10 mouse cellular contexts compared by ENCODE assay signal in the genomic region with DNA sequence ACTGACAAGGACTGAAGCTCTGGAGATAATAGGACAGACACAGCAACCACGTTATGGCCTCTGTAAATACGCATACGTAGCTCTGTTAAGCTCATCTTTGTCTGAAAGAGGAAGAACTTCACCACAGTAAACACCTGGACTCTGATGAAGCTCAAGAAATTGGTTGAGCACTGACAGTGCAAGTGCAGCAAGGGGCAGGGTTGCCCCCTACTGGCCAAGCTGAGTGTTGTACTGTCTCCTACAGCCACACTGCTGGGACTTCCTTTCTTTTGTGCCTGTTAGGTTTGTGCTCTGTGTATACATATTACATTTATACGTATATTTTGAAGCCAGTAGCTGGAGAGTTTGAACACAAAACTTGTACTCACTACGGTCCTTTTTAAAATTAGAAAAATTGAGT. TPM values are rescaled to one million over a fixed set of nuclear protein-coding genes. Genes with fewer than 3 reads are reported as not detected.
DNase-seq lines count a peak whose midpoint lies in the region; ATAC-seq and TF ChIP-seq lines count a peak whose summit lies in the region.
"Had no signal": no experiment of that assay in that cellular context is flagged by ENCODE, and none has a peak within 500 bp of the region (broad histone marks: within the 10 kb centered on the region; RNA-seq: fewer than 3 reads in every experiment).

No protein-coding gene starts in this region.

- no peaks in the 10 kb centered on the region for H3K9me3 ChIP-seq in liver, embryonic 11.5 days (ENCODE audit: control insufficient read depth, low read length)
- H3K9me3 ChIP-seq in MEL (replicated peaks; ENCODE audit: insufficient read depth, low read length) = no peaks in the 10 kb centered on the region
- H3K9me3 ChIP-seq: midbrain, embryonic 12.5 days had no signal

- no peak overlapping the region for H3K4me2 ChIP-seq in liver, embryonic 11.5 days
- H3K4me2 ChIP-seq: midbrain, embryonic 12.5 days had no signal

- no peak overlapping the region for H3K4me3 ChIP-seq in liver, embryonic 11.5 days (ENCODE audit: low read depth, low read length)
- H3K4me3 ChIP-seq in MEL (ENCODE audit: control insufficient read depth in 1 of 2, insufficient read depth in 1 of 2, low read depth in 2 of 2, low read length in 2 of 2) = no peak overlapping the region
- H3K4me3 ChIP-seq in embryonic fibroblast, embryonic 13.5 days (ENCODE audit: insufficient read depth, low read length) = no peak overlapping the region
- H3K4me3 ChIP-seq: midbrain, embryonic 12.5 days had no signal

- H3K9ac ChIP-seq in liver, embryonic 11.5 days (ENCODE audit: low read depth, low read length) = no peak overlapping the region
- no peak overlapping the region for H3K9ac ChIP-seq in MEL (ENCODE audit: control insufficient read depth, low read depth, low read length, poor library complexity, severe bottlenecking)
- H3K9ac ChIP-seq: midbrain, embryonic 12.5 days had no signal

- TF ChIP-seq POLR2A in MEL (IDR thresholded peaks at IDR 0.05; ENCODE audit: control insufficient read depth in 1 of 2, insufficient read depth in 1 of 2, low read depth in 1 of 2, low read length in 2 of 2, poor library complexity in 1 of 2) = no peak
- no peak for TF ChIP-seq POLR2A in embryonic fibroblast, embryonic 13.5 days (IDR thresholded peaks at IDR 0.05; ENCODE audit: low read depth, low read length)

- no peak overlapping the region for H3K27ac ChIP-seq in liver, embryonic 11.5 days (ENCODE audit: low read depth, low read length)
- H3K27ac ChIP-seq in MEL (ENCODE audit: control insufficient read depth, low read depth, low read length) = no peak overlapping the region
- no peak overlapping the region for H3K27ac ChIP-seq in embryonic fibroblast, embryonic 13.5 days (ENCODE audit: insufficient read depth, low read length)
- H3K27ac ChIP-seq: midbrain, embryonic 12.5 days had no signal

- TF ChIP-seq RAD21 in MEL (IDR thresholded peaks at IDR 0.05; ENCODE audit: low read depth, low read length) = peak; percentile 14

- H3K79me2 ChIP-seq in MEL (ENCODE audit: control insufficient read depth, insufficient read depth, low read length, poor library complexity) = no peaks in the 10 kb centered on the region

- H3K36me3 ChIP-seq in liver, embryonic 11.5 days (ENCODE audit: control insufficient read depth, insufficient read depth, low read length) = no peaks in the 10 kb centered on the region
- H3K36me3 ChIP-seq in MEL (ENCODE audit: control insufficient read depth in 1 of 2, insufficient read depth in 2 of 2, low read length in 2 of 2) = no peaks in the 10 kb centered on the region
- H3K36me3 ChIP-seq: midbrain, embryonic 12.5 days had no signal

- peak; percentile 7 to 8 for DNase-seq in cerebellum, postnatal 36 days
- DNase-seq in cerebellum, adult 9-10 months = no peak
- DNase-seq in liver (peak; percentile 17), MEL (ENCODE audit: low read depth, low spot score) (peak; percentile 9)
- DNase-seq in liver, embryonic 11.5 days (ENCODE audit: low spot score) = no peak
- peak; percentile 22 for DNase-seq in right cerebral cortex, postnatal 14 days
- DNase-seq in thymus, adult 18-20 months = no peak

- no peak for ATAC-seq in liver, embryonic 11.5 days (replicated peaks; ENCODE audit: low FRiP score)

- WGBS in liver, embryonic 11.5 days = 39% methylated on average over 5 of the region's 5 CpGs

- TF ChIP-seq CTCF in MEL (IDR thresholded peaks at IDR 0.05 in 2 of 3, conservative IDR thresholded peaks at IDR 0.05 in 1 of 3; ENCODE audit: control insufficient read depth in 1 of 3, insufficient read depth in 1 of 3, low read depth in 2 of 3, low read length in 3 of 3, poor library complexity in 1 of 3, severe bottlenecking in 1 of 3) = peak; percentile 30 to 56 (median 44)
- TF ChIP-seq CTCF in embryonic fibroblast, embryonic 13.5 days (IDR thresholded peaks at IDR 0.05; ENCODE audit: borderline replicate concordance, insufficient read depth, low read length) = peak; percentile 46; the same call in 1 of the 2 replicates

- TF ChIP-seq EP300 in MEL (IDR thresholded peaks at IDR 0.05; ENCODE audit: low read depth in 1 of 2, low read length in 2 of 2) = no peak

- no peaks in the 10 kb centered on the region for H3K4me1 ChIP-seq in liver, embryonic 11.5 days (replicated peaks; ENCODE audit: control insufficient read depth, insufficient read depth, low read length)
- H3K4me1 ChIP-seq in MEL (ENCODE audit: control insufficient read depth in 1 of 2, insufficient read depth in 2 of 2, low read length in 2 of 2) = no peaks in the 10 kb centered on the region
- H3K4me1 ChIP-seq in embryonic fibroblast, embryonic 13.5 days (ENCODE audit: control insufficient read depth, insufficient read depth, low read length) = no peaks in the 10 kb centered on the region
- H3K4me1 ChIP-seq: midbrain, embryonic 12.5 days had no signal

- H3K27me3 ChIP-seq in liver, embryonic 11.5 days (replicated peaks; ENCODE audit: control insufficient read depth, insufficient read depth, low read length) = no peaks in the 10 kb centered on the region
- no peaks in the 10 kb centered on the region for H3K27me3 ChIP-seq in MEL (ENCODE audit: control insufficient read depth in 1 of 2, insufficient read depth in 2 of 2, low read length in 2 of 2)
- H3K27me3 ChIP-seq: midbrain, embryonic 12.5 days had no signal

TF ChIP-seq in MEL, 35 proteins besides CTCF, POLR2A, EP300 and RAD21:
- no peak for TF ChIP-seq MXI1 (IDR thresholded peaks at IDR 0.05; ENCODE audit: low read depth, low read length)
- no peak for TF ChIP-seq MAFK (IDR thresholded peaks at IDR 0.05; ENCODE audit: borderline replicate concordance, low read depth, low read length)
- no peak for TF ChIP-seq TBP (IDR thresholded peaks at IDR 0.05; ENCODE audit: low read depth, low read length)
- no peak for TF ChIP-seq USF1 (IDR thresholded peaks at IDR 0.05; ENCODE audit: low read depth, low read length)
- TF ChIP-seq BHLHE40 (IDR thresholded peaks at IDR 0.05; ENCODE audit: borderline replicate concordance, low read depth, low read length) = no peak
- TF ChIP-seq RCOR1 (IDR thresholded peaks at IDR 0.05; ENCODE audit: low read depth, low read length) = no peak
- TF ChIP-seq MYC (IDR thresholded peaks at IDR 0.05; ENCODE audit: low read depth, low read length) = no peak
- no peak for TF ChIP-seq ELF1 (IDR thresholded peaks at IDR 0.05; ENCODE audit: low read depth, low read length)
- TF ChIP-seq ETS1 (IDR thresholded peaks at IDR 0.05; ENCODE audit: low read depth, low read length) = no peak
- TF ChIP-seq ZNF384 (IDR thresholded peaks at IDR 0.05; ENCODE audit: low read depth, low read length) = no peak
- no peak for TF ChIP-seq MYB (IDR thresholded peaks at IDR 0.05; ENCODE audit: low read depth, low read length)
- no peak for TF ChIP-seq NRF1 (IDR thresholded peaks at IDR 0.05; ENCODE audit: insufficient read depth, low read depth, low read length, poor library complexity, severe bottlenecking)
- no peak for TF ChIP-seq UBTF (IDR thresholded peaks at IDR 0.05; ENCODE audit: borderline replicate concordance, insufficient read depth, low read depth, low read length)
- TF ChIP-seq E2F4 (IDR thresholded peaks at IDR 0.05; ENCODE audit: borderline replicate concordance, low read depth, low read length) = no peak
- TF ChIP-seq CHD1 (IDR thresholded peaks at IDR 0.05; ENCODE audit: low read depth, low read length) = no peak
- no peak for TF ChIP-seq TAL1 (IDR thresholded peaks at IDR 0.05; ENCODE audit: low read length)

RNA-seq across cellular contexts. Expression of a gene that starts 26.6 kb away (rescaled TPM):
- not detected in 2 replicates for polyA plus RNA-seq in liver, embryonic 11.5 days (2014; fragmentation: Nextera tagmentation; extraction: Ambion mirVana)
- not detected in 2 replicates for total RNA-seq in MEL (2012; rRNA removed)
- not detected for polyA plus RNA-seq in MEL (2012; ENCODE audit: insufficient read depth in 1 of 2, insufficient read length in 2 of 2, low read depth in 1 of 2, low replicate concordance in 2 of 2, missing spikeins in 1 of 2)
- polyA plus RNA-seq in embryonic fibroblast, embryonic 13.5 days (2011; ENCODE audit: insufficient read length, low read depth, missing spikeins) = not detected in 2 replicates
- total RNA-seq: heart, postnatal 14 days had no signal
- polyA plus RNA-seq: midbrain, embryonic 12.5 days had no signal

RNA-seq across cellular contexts. Expression of a gene that starts 53.6 kb away (rescaled TPM):
- polyA plus RNA-seq in liver, embryonic 11.5 days (2014; fragmentation: Nextera tagmentation; extraction: Ambion mirVana) = 3.4 and 4.1 TPM in 2 replicates
- total RNA-seq in MEL (2012; rRNA removed) = not detected in 2 replicates
- polyA plus RNA-seq in MEL (2012; ENCODE audit: insufficient read depth in 1 of 2, insufficient read length in 2 of 2, low read depth in 1 of 2, low replicate concordance in 2 of 2, missing spikeins in 1 of 2) = not detected
- polyA plus RNA-seq in embryonic fibroblast, embryonic 13.5 days (2011; ENCODE audit: insufficient read length, low read depth, missing spikeins) = 10.9 and 12.7 TPM in 2 replicates

Comparison
In these comparisons a context has a peak if more than half of its experiments do, and no peak if none do; other contexts are left out.
1. DNase-seq: peak in cerebellum, postnatal 36 days (2 of 2), liver (single experiment), MEL (single experiment) and right cerebral cortex, postnatal 14 days (single experiment); none in cerebellum, adult 9-10 months (single experiment), liver, embryonic 11.5 days (single experiment) and thymus, adult 18-20 months (0 of 2).